Mouse (Mus musculus): ENCODE measurements around the gene Sypl2. TPM values are rescaled to one million over a fixed set of nuclear protein-coding genes. Genes with fewer than 3 reads are reported as not detected.

Sypl2 gene
- polyA plus RNA-seq, 1 experiment from 2014 or later: 3.3 TPM

GRCm38 (mm10) chr3:108174672-108175531 lies 51.5 kb downstream of the Sypl2 start:
- Histone ChIP-seq H3K4me3 (0 out of 2 replicates have a peak overlapping the region, but pooled peaks have one; percentile 3), H3K4me2 (peak overlapping the region; percentile 38), H3K9ac (peak overlapping the region; percentile 56; the same call in 1 of the 2 replicates), H3K27ac (ENCODE audit: poor library complexity, severe bottlenecking) (no peak overlapping the region), H3K4me1 (replicated peaks) (peaks cover 10% of the 10 kb centered on the region), H3K36me3 (no peaks in the 10 kb centered on the region), H3K9me3 (replicated peaks) (no peaks in the 10 kb centered on the region), H3K27me3 (replicated peaks) (peaks cover 18% of the 10 kb centered on the region; the same call in 1 of the 2 replicates)
- WGBS: 21% methylated on average over 14 of the region's 14 CpGs
- ATAC-seq (ENCODE audit: insufficient number of reproducible peaks, low FRiP score): no peak

GRCm38 (mm10) chr3:108169199-108169598 lies 57.2 kb downstream of the Sypl2 start:
- H3K27ac ChIP-seq (ENCODE audit: poor library complexity, severe bottlenecking): no peak overlapping the region
- WGBS: 40% methylated on average over 3 of the region's 3 CpGs
- H3K9ac ChIP-seq: no peak overlapping the region
- H3K4me2 ChIP-seq: no peak overlapping the region
- ATAC-seq (ENCODE audit: insufficient number of reproducible peaks, low FRiP score): no peak
- H3K4me3 ChIP-seq: no peak overlapping the region
- H3K4me1 ChIP-seq (replicated peaks): peaks cover 5% of the 10 kb centered on the region
- peaks cover 21% of the 10 kb centered on the region; the same call in 1 of the 2 replicates for H3K27me3 ChIP-seq (replicated peaks)
- no peaks in the 10 kb centered on the region for H3K36me3 ChIP-seq
- no peaks in the 10 kb centered on the region for H3K9me3 ChIP-seq (replicated peaks)

- no peak for ATAC-seq (ENCODE audit: insufficient number of reproducible peaks, low FRiP score)
- Histone ChIP-seq H3K4me3 (no peak overlapping the region), H3K9me3 (replicated peaks) (no peaks in the 10 kb centered on the region), H3K36me3 (no peaks in the 10 kb centered on the region), H3K4me1 (replicated peaks) (peaks cover 5% of the 10 kb centered on the region), H3K27me3 (replicated peaks) (peaks cover 19% of the 10 kb centered on the region; the same call in 1 of the 2 replicates), H3K9ac (no peak overlapping the region), H3K4me2 (no peak overlapping the region), H3K27ac (ENCODE audit: poor library complexity, severe bottlenecking) (no peak overlapping the region)
- WGBS: 56% methylated on average over 14 of the region's 14 CpGs
Observed at GRCm38 (mm10) chr3:108167499-108167898, 58.9 kb downstream of the Sypl2 start.

GRCm38 (mm10) chr3:108166486-108167211 lies 59.8 kb downstream of the Sypl2 start:
- 28% methylated on average over 10 of the region's 11 CpGs for WGBS
- Histone ChIP-seq H3K27ac (ENCODE audit: poor library complexity, severe bottlenecking) (no peak overlapping the region), H3K9ac (0 out of 2 replicates have a peak overlapping the region, but pooled peaks have one; percentile 25), H3K4me3 (no peak overlapping the region), H3K4me2 (no peak overlapping the region), H3K36me3 (no peaks in the 10 kb centered on the region), H3K27me3 (replicated peaks) (peaks cover 19% of the 10 kb centered on the region; the same call in 1 of the 2 replicates), H3K9me3 (replicated peaks) (no peaks in the 10 kb centered on the region), H3K4me1 (replicated peaks) (peaks cover 5% of the 10 kb centered on the region)
- ATAC-seq (ENCODE audit: insufficient number of reproducible peaks, low FRiP score): no peak

GRCm38 (mm10) chr3:108165532-108166315 lies 60.7 kb downstream of the Sypl2 start:
- Histone ChIP-seq H3K4me3 (no peak overlapping the region), H3K9me3 (replicated peaks) (no peaks in the 10 kb centered on the region), H3K4me1 (replicated peaks) (peaks cover 5% of the 10 kb centered on the region), H3K36me3 (no peaks in the 10 kb centered on the region), H3K27ac (ENCODE audit: poor library complexity, severe bottlenecking) (no peak overlapping the region), H3K9ac (0 out of 2 replicates have a peak overlapping the region, but pooled peaks have one; percentile 25), H3K4me2 (no peak overlapping the region), H3K27me3 (replicated peaks) (peaks cover 19% of the 10 kb centered on the region; the same call in 1 of the 2 replicates)
- ATAC-seq (ENCODE audit: insufficient number of reproducible peaks, low FRiP score): no peak
- 55% methylated on average over 10 of the region's 10 CpGs for WGBS

- WGBS: 30% methylated on average over 9 of the region's 9 CpGs
- no peaks in the 10 kb centered on the region for H3K36me3 ChIP-seq
- H3K27me3 ChIP-seq (replicated peaks): peaks cover 19% of the 10 kb centered on the region; the same call in 1 of the 2 replicates
- H3K4me3 ChIP-seq: no peak overlapping the region
- no peak overlapping the region for H3K27ac ChIP-seq (ENCODE audit: poor library complexity, severe bottlenecking)
- 0 out of 2 replicates have a peak, but pooled peaks have one; percentile 46 for ATAC-seq (ENCODE audit: insufficient number of reproducible peaks, low FRiP score)
- H3K4me1 ChIP-seq (replicated peaks): peaks cover 7% of the 10 kb centered on the region
- no peak overlapping the region for H3K9ac ChIP-seq
- H3K4me2 ChIP-seq: peak overlapping the region; percentile 26; the same call in 1 of the 2 replicates
- no peaks in the 10 kb centered on the region for H3K9me3 ChIP-seq (replicated peaks)
Observed at GRCm38 (mm10) chr3:108164807-108165206, 61.6 kb downstream of the Sypl2 start.

GRCm38 (mm10) chr3:108164091-108164490 lies 62.4 kb downstream of the Sypl2 start:
- ATAC-seq (ENCODE audit: insufficient number of reproducible peaks, low FRiP score): no peak
- H3K4me3 ChIP-seq: no peak overlapping the region
- H3K27me3 ChIP-seq (replicated peaks): peaks cover 19% of the 10 kb centered on the region; the same call in 1 of the 2 replicates
- peaks cover 14% of the 10 kb centered on the region for H3K4me1 ChIP-seq (replicated peaks)
- no peaks in the 10 kb centered on the region for H3K36me3 ChIP-seq
- no peak overlapping the region for H3K4me2 ChIP-seq
- H3K27ac ChIP-seq (ENCODE audit: poor library complexity, severe bottlenecking): no peak overlapping the region
- WGBS: 55% methylated on average over 5 of the region's 5 CpGs
- no peak overlapping the region for H3K9ac ChIP-seq
- H3K9me3 ChIP-seq (replicated peaks): no peaks in the 10 kb centered on the region

Other genes with a start within 250 kb of the Sypl2 start
- gene Gstm2, start 240.2 kb downstream of the Sypl2 start, polyA plus RNA-seq (2016; fragmentation: Nextera tagmentation; extraction: Ambion mirVana): 39.4 and 39.9 TPM in 2 replicates
- 28.2 and 35.6 TPM in 2 replicates for gene Gstm1, start 208.7 kb downstream of the Sypl2 start, polyA plus RNA-seq (2016; fragmentation: Nextera tagmentation; extraction: Ambion mirVana)
- 13.4 and 13.8 TPM in 2 replicates for gene Gstm4, start 181.8 kb downstream of the Sypl2 start, polyA plus RNA-seq (2016; fragmentation: Nextera tagmentation; extraction: Ambion mirVana)
- gene Ampd2, start 140.0 kb downstream of the Sypl2 start, polyA plus RNA-seq (2016; fragmentation: Nextera tagmentation; extraction: Ambion mirVana): 40.0 and 41.6 TPM in 2 replicates
- 0.54 and 0.98 TPM in 2 replicates for gene Gnat2, start 133.9 kb downstream of the Sypl2 start, polyA plus RNA-seq (2016; fragmentation: Nextera tagmentation; extraction: Ambion mirVana)
- gene Gnai3, start 80.5 kb downstream of the Sypl2 start, polyA plus RNA-seq (2016; fragmentation: Nextera tagmentation; extraction: Ambion mirVana): 94.9 and 97.0 TPM in 2 replicates
- gene Gpr61, start 71.8 kb downstream of the Sypl2 start, polyA plus RNA-seq (2016; fragmentation: Nextera tagmentation; extraction: Ambion mirVana): 0.19 and 0.27 TPM in 2 replicates
- gene Amigo1, start 40.3 kb downstream of the Sypl2 start, polyA plus RNA-seq (2016; fragmentation: Nextera tagmentation; extraction: Ambion mirVana): 4.5 and 5.0 TPM in 2 replicates
- 3.4 and 3.7 TPM in 2 replicates for gene Cyb561d1, start 25.4 kb downstream of the Sypl2 start, polyA plus RNA-seq (2016; fragmentation: Nextera tagmentation; extraction: Ambion mirVana)
- gene Atxn7l2, start 15.7 kb downstream of the Sypl2 start, polyA plus RNA-seq (2016; fragmentation: Nextera tagmentation; extraction: Ambion mirVana): 8.9 and 9.1 TPM in 2 replicates
- 193 and 194 TPM in 2 replicates for gene Psma5, start 30.3 kb upstream of the Sypl2 start, polyA plus RNA-seq (2016; fragmentation: Nextera tagmentation; extraction: Ambion mirVana)
- 31.9 and 32.4 TPM in 2 replicates for gene Sort1, start 57.4 kb upstream of the Sypl2 start, polyA plus RNA-seq (2016; fragmentation: Nextera tagmentation; extraction: Ambion mirVana)
- gene Mybphl, start 138.3 kb upstream of the Sypl2 start, polyA plus RNA-seq (2016; fragmentation: Nextera tagmentation; extraction: Ambion mirVana): 35.1 and 39.8 TPM in 2 replicates
- gene Psrc1, start 157.2 kb upstream of the Sypl2 start, polyA plus RNA-seq (2016; fragmentation: Nextera tagmentation; extraction: Ambion mirVana): 26.4 and 27.3 TPM in 2 replicates
- gene Celsr2, start 188.9 kb upstream of the Sypl2 start, polyA plus RNA-seq (2016; fragmentation: Nextera tagmentation; extraction: Ambion mirVana): 2.3 and 3.6 TPM in 2 replicates
- gene Sars, start 218.6 kb upstream of the Sypl2 start, polyA plus RNA-seq (2016; fragmentation: Nextera tagmentation; extraction: Ambion mirVana): 95.8 and 98.1 TPM in 2 replicates

Measured in heart, embryonic 12.5 days (tissue).